ENCODE assay signal across 8 mouse cellular contexts in the genomic region with DNA sequence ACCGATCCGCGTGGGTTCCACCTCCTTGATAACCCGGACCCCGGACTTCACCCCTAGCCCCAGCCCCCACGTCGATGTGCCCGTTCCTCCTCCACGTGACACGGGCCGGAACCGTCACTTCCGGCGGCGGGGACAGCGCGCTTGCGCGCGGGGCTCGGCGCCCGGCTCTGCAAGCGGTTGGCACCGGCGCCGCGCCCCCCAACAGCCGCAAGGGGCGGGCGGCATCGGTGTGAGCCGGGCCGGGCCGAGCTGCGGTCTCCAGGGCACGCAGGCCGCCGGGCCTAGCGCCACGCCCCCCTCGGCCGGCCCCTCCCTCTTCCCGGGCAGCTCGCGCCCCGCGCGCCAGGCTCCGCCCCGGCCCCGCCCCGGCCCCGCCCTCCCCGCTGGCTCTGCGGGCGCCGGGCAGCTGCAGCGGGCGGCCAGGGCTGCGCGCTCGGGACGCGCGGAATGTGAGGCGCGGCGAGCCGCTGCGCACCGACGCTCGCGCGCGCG. TPM values are rescaled to one million over a fixed set of nuclear protein-coding genes. Genes with fewer than 3 reads are reported as not detected.
DNase-seq lines count a peak whose midpoint lies in the region; ATAC-seq and TF ChIP-seq lines count a peak whose summit lies in the region.

A gene (plus strand): TSS at position 380 of the 492 bp plus-strand sequence.

- under 1% methylated on average over 73 of the region's 78 CpGs for WGBS in hindbrain, embryonic 16.5 days
- WGBS in macrophage (ENCODE audit: missing documents) = under 1% methylated on average over 64 of the region's 78 CpGs

- ATAC-seq in hindbrain, embryonic 16.5 days = peak; percentile 98

- peaks cover 16% of the 10 kb centered on the region for H3K4me1 ChIP-seq in hindbrain, embryonic 16.5 days (ENCODE audit: control insufficient read depth, insufficient read depth, low read depth, low read length)

- peak within 1 kb of the TSS; percentile 84 for H3K9ac ChIP-seq in hindbrain, embryonic 16.5 days (ENCODE audit: low read depth, low read length)

- H3K9me3 ChIP-seq in hindbrain, embryonic 16.5 days (ENCODE audit: control insufficient read depth, low read length) = no peaks in the 10 kb centered on the region

- H3K36me3 ChIP-seq in hindbrain, embryonic 16.5 days (ENCODE audit: control insufficient read depth, insufficient read depth, low read length) = no peaks in the 10 kb centered on the region
- no peaks in the 10 kb centered on the region for H3K36me3 ChIP-seq in macrophage (ENCODE audit: inconsistent target)

- peak within 1 kb of the TSS; percentile 100 for H3K27ac ChIP-seq in gastrocnemius, adult 2 months
- peak within 1 kb of the TSS; percentile 90 for H3K27ac ChIP-seq in hindbrain, embryonic 16.5 days (ENCODE audit: low read depth, low read length)
- peak within 1 kb of the TSS; percentile 96 for H3K27ac ChIP-seq in left cerebral cortex, adult 2 months
- peak within 1 kb of the TSS; percentile 93 for H3K27ac ChIP-seq in macrophage

- DNase-seq in ZHBTc4 (ENCODE audit: low read depth, low spot score) = peak; percentile 80
- peak; percentile 75 to 86 for DNase-seq in cerebellum, postnatal 4 days (ENCODE audit: low spot score in 2 of 2)
- DNase-seq in gastrocnemius, adult 2 months = peak; percentile 98
- peak; percentile 87 to 91 for DNase-seq in left cerebral cortex, adult 2 months (ENCODE audit: extremely low spot score in 1 of 2, low spot score in 2 of 2)
- DNase-seq in retina, postnatal 7 days (ENCODE audit: low read depth, low spot score) = peak; percentile 86
- peak; percentile 83 to 84 for DNase-seq in urinary bladder, adult 18-20 months (ENCODE audit: low spot score in 2 of 2)

- H3K4me2 ChIP-seq in hindbrain, embryonic 16.5 days (ENCODE audit: low read length) = peak within 1 kb of the TSS; percentile 85

- TF ChIP-seq CTCF in gastrocnemius, adult 2 months (IDR thresholded peaks at IDR 0.05) = no peak
- peak; percentile 21 for TF ChIP-seq CTCF in left cerebral cortex, adult 2 months (IDR thresholded peaks at IDR 0.05)

- H3K27me3 ChIP-seq in hindbrain, embryonic 16.5 days (replicated peaks; ENCODE audit: control insufficient read depth, insufficient read depth, low read length) = no peaks in the 10 kb centered on the region

- H3K79me2 ChIP-seq in macrophage (ENCODE audit: inconsistent target) = peaks cover 44% of the 10 kb centered on the region

- intact Hi-C loops in gastrocnemius, adult 2 months (cut with DNase I) = loop anchor here (5.0 kb wide), 1 partner anchor 60 kb away; no protein-coding TSS in a partner anchor
- intact Hi-C loops in left cerebral cortex, adult 2 months (cut with DNase I) = loop anchor here (5.0 kb wide), 1 partner anchor 80 kb away; no protein-coding TSS in a partner anchor

- H3K4me3 ChIP-seq in gastrocnemius, adult 2 months = peak within 1 kb of the TSS; percentile 96
- peak within 1 kb of the TSS; percentile 90 for H3K4me3 ChIP-seq in hindbrain, embryonic 16.5 days (ENCODE audit: low read length)
- H3K4me3 ChIP-seq in left cerebral cortex, adult 2 months = peak within 1 kb of the TSS; percentile 62
- H3K4me3 ChIP-seq in macrophage (ENCODE audit: inconsistent target) = peak within 1 kb of the TSS; percentile 90

RNA-seq across cellular contexts. Expression of the gene that starts here (rescaled TPM):
- 10 to 100 TPM in 1 of 2 experiments, 1 to 10 TPM in 1; 9.6 to 12.9 TPM for total RNA-seq in gastrocnemius, adult 2 months (2021)
- 7.8 and 8.9 TPM in 2 replicates for polyA plus RNA-seq in hindbrain, embryonic 16.5 days (2015; fragmentation: Nextera tagmentation; extraction: Ambion mirVana)
- 10 to 100 TPM; 11.9 to 12.4 TPM for total RNA-seq in left cerebral cortex, adult 2 months (2021)
- 10 to 100 TPM; 26.5 to 99.2 (median 48.9) TPM for total RNA-seq in macrophage (2018; cell fraction: chromatin; rRNA removed)
- 10 to 100 TPM; 26.3 to 61.1 (median 41.1) TPM for total RNA-seq in macrophage (2018; cell fraction: cytosol; rRNA removed)
- total RNA-seq in macrophage (2018; cell fraction: nucleus; rRNA removed) = 10 to 100 TPM; 29.2 to 88.9 (median 46.5) TPM
- polyA plus RNA-seq in macrophage (2018) = 22.1 to 36.8 TPM (median 22.3 TPM) in 3 replicates

Comparison
In these comparisons a context has a peak if more than half of its experiments do, and no peak if none do; other contexts are left out.
1. Peak in every context shown above with its lines: DNase-seq, ATAC-seq, H3K4me3 ChIP-seq and H3K27ac ChIP-seq.